Mouse (Mus musculus): ENCODE data around the gene Zfp37. TPM values are rescaled to one million over a fixed set of nuclear protein-coding genes. Genes with fewer than 3 reads are reported as not detected.

The Zfp37 gene
- total and polyA plus RNA-seq, 3 experiments: not detected

- H3K36me3 ChIP-seq (ENCODE audit: control insufficient read depth in 1 of 2, insufficient read depth in 2 of 2, low read length in 2 of 2): no peaks in the 10 kb centered on the region
- TF ChIP-seq SMC3 (IDR thresholded peaks at IDR 0.05; ENCODE audit: low read depth, low read length) (no peak), GABPA (IDR thresholded peaks at IDR 0.05; ENCODE audit: low read depth, low read length) (no peak), MEF2A (IDR thresholded peaks at IDR 0.05; ENCODE audit: extremely low read depth, insufficient replicate concordance, low read depth, low read length, poor library complexity, severe bottlenecking) (no peak), RCOR1 (IDR thresholded peaks at IDR 0.05; ENCODE audit: low read depth, low read length) (no peak), CHD1 (IDR thresholded peaks at IDR 0.05; ENCODE audit: low read depth, low read length) (no peak), USF1 (IDR thresholded peaks at IDR 0.05; ENCODE audit: low read depth, low read length) (no peak), GATA1 (IDR thresholded peaks at IDR 0.05; ENCODE audit: low read depth, low read length) (no peak), MXI1 (IDR thresholded peaks at IDR 0.05; ENCODE audit: low read depth, low read length) (no peak), SIN3A (IDR thresholded peaks at IDR 0.05; ENCODE audit: low read length) (no peak), TAL1 (IDR thresholded peaks at IDR 0.05; ENCODE audit: low read length) (no peak), HCFC1 (IDR thresholded peaks at IDR 0.05; ENCODE audit: low read depth, low read length) (no peak), ETS1 (IDR thresholded peaks at IDR 0.05; ENCODE audit: low read depth, low read length) (no peak)
These were observed 2.5 kb downstream of the Zfp37 start for GRCm38 (mm10) chr4:62228391-62228790.

DNA sequence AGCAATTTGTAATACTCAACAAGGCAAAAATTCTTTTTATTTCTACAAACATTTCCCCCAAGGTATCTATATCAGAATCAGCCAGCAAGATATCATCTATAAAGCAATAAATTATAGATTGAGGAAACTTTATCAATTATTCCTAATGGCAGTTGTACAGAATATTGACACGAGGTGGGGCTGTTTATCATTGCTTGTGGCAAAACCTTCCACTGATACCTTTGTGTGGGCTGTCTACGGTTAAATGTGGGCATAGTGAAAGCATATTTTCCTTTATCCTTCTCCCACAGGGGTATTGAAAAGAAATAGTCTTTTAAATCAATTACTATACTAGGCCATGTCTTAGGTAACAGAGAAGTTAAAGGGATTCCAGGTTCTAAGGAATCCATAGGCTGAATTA, 17.4 kb downstream of the Zfp37 start:
- no peaks in the 10 kb centered on the region for H3K9me3 ChIP-seq (replicated peaks; ENCODE audit: insufficient read depth, low read length)
- H3K27me3 ChIP-seq (ENCODE audit: control insufficient read depth in 1 of 2, insufficient read depth in 2 of 2, low read length in 2 of 2): no peaks in the 10 kb centered on the region
- H3K36me3 ChIP-seq (ENCODE audit: control insufficient read depth in 1 of 2, insufficient read depth in 2 of 2, low read length in 2 of 2): no peaks in the 10 kb centered on the region
- no peaks in the 10 kb centered on the region for H3K4me1 ChIP-seq (ENCODE audit: control insufficient read depth in 1 of 2, insufficient read depth in 2 of 2, low read length in 2 of 2)
- no peak for DNase-seq (ENCODE audit: low read depth, low spot score)
- no peaks in the 10 kb centered on the region for H3K79me2 ChIP-seq (ENCODE audit: control insufficient read depth, insufficient read depth, low read length, poor library complexity)
- H3K4me3 ChIP-seq (ENCODE audit: control insufficient read depth in 1 of 2, insufficient read depth in 1 of 2, low read depth in 2 of 2, low read length in 2 of 2): no peak overlapping the region
- TF ChIP-seq HCFC1 (IDR thresholded peaks at IDR 0.05; ENCODE audit: low read depth, low read length) (no peak), KAT2A (conservative IDR thresholded peaks at IDR 0.05; ENCODE audit: low read depth, low read length) (no peak), NELFE (IDR thresholded peaks at IDR 0.05; ENCODE audit: low read depth, low read length) (no peak), MAFK (IDR thresholded peaks at IDR 0.05; ENCODE audit: borderline replicate concordance, low read depth, low read length) (no peak), E2F4 (IDR thresholded peaks at IDR 0.05; ENCODE audit: borderline replicate concordance, low read depth, low read length) (no peak), EP300 (IDR thresholded peaks at IDR 0.05; ENCODE audit: low read depth in 1 of 2, low read length in 2 of 2) (no peak), NRF1 (IDR thresholded peaks at IDR 0.05; ENCODE audit: insufficient read depth, low read depth, low read length, poor library complexity, severe bottlenecking) (no peak), UBTF (IDR thresholded peaks at IDR 0.05; ENCODE audit: borderline replicate concordance, insufficient read depth, low read depth, low read length) (no peak), ZNF384 (IDR thresholded peaks at IDR 0.05; ENCODE audit: low read depth, low read length) (no peak), USF1 (IDR thresholded peaks at IDR 0.05; ENCODE audit: low read depth, low read length) (no peak), RAD21 (IDR thresholded peaks at IDR 0.05; ENCODE audit: low read depth, low read length) (no peak), ZMIZ1 (IDR thresholded peaks at IDR 0.05; ENCODE audit: low read depth, low read length) (no peak), MEF2A (IDR thresholded peaks at IDR 0.05; ENCODE audit: extremely low read depth, insufficient replicate concordance, low read depth, low read length, poor library complexity, severe bottlenecking) (no peak), CTCF (IDR thresholded peaks at IDR 0.05 in 2 of 3, conservative IDR thresholded peaks at IDR 0.05 in 1 of 3; ENCODE audit: control insufficient read depth in 1 of 3, insufficient read depth in 1 of 3, low read depth in 2 of 3, low read length in 3 of 3, poor library complexity in 1 of 3, severe bottlenecking in 1 of 3) (no peak), CHD1 (IDR thresholded peaks at IDR 0.05; ENCODE audit: low read depth, low read length) (no peak), TAL1 (IDR thresholded peaks at IDR 0.05; ENCODE audit: low read length) (no peak), SMC3 (IDR thresholded peaks at IDR 0.05; ENCODE audit: low read depth, low read length) (no peak), MYB (IDR thresholded peaks at IDR 0.05; ENCODE audit: low read depth, low read length) (no peak)
- no peak overlapping the region for H3K27ac ChIP-seq (ENCODE audit: control insufficient read depth, low read depth, low read length)
- H3K9ac ChIP-seq (ENCODE audit: control insufficient read depth, low read depth, low read length, poor library complexity, severe bottlenecking): no peak overlapping the region

More at GRCm38 (mm10) chr4:62228391-62228790, 2.5 kb downstream of the Zfp37 start:
- Histone ChIP-seq H3K27me3 (ENCODE audit: control insufficient read depth in 1 of 2, insufficient read depth in 2 of 2, low read length in 2 of 2) (no peaks in the 10 kb centered on the region), H3K9me3 (replicated peaks; ENCODE audit: insufficient read depth, low read length) (no peaks in the 10 kb centered on the region), H3K79me2 (ENCODE audit: control insufficient read depth, insufficient read depth, low read length, poor library complexity) (no peaks in the 10 kb centered on the region), H3K27ac (ENCODE audit: control insufficient read depth, low read depth, low read length) (no peak overlapping the region), H3K9ac (ENCODE audit: control insufficient read depth, low read depth, low read length, poor library complexity, severe bottlenecking) (no peak overlapping the region), H3K4me1 (ENCODE audit: control insufficient read depth in 1 of 2, insufficient read depth in 2 of 2, low read length in 2 of 2) (no peaks in the 10 kb centered on the region), H3K4me3 (ENCODE audit: control insufficient read depth in 1 of 2, insufficient read depth in 1 of 2, low read depth in 2 of 2, low read length in 2 of 2) (no peak overlapping the region)
- DNase-seq (ENCODE audit: low read depth, low spot score): no peak

Data from MEL (cell line).